Mouse (Mus musculus) small intestine, adult 2 months (tissue): ENCODE data around the gene Rpl29.

Experiments used
- CTCF ChIP-seq: fragments of 200-500 bp; IDR thresholded peaks from 2 replicates; pipeline ENCODE4 v1.5.1; 2012; ENCODE audit warnings: low read depth, mild to moderate bottlenecking, control low read depth, inconsistent platforms, low read length, moderate library complexity, mixed read lengths; ENCODE audit not compliant: insufficient replicate concordance, insufficient read length; ENCODE audit errors: extremely low read depth
- POLR2A ChIP-seq: fragments of 200-500 bp; IDR thresholded peaks from 2 replicates; pipeline ENCODE4 v1.6.1; 2012; ENCODE audit warnings: low read depth, mild to moderate bottlenecking, control low read depth, inconsistent platforms, low read length, moderate library complexity

DNA sequence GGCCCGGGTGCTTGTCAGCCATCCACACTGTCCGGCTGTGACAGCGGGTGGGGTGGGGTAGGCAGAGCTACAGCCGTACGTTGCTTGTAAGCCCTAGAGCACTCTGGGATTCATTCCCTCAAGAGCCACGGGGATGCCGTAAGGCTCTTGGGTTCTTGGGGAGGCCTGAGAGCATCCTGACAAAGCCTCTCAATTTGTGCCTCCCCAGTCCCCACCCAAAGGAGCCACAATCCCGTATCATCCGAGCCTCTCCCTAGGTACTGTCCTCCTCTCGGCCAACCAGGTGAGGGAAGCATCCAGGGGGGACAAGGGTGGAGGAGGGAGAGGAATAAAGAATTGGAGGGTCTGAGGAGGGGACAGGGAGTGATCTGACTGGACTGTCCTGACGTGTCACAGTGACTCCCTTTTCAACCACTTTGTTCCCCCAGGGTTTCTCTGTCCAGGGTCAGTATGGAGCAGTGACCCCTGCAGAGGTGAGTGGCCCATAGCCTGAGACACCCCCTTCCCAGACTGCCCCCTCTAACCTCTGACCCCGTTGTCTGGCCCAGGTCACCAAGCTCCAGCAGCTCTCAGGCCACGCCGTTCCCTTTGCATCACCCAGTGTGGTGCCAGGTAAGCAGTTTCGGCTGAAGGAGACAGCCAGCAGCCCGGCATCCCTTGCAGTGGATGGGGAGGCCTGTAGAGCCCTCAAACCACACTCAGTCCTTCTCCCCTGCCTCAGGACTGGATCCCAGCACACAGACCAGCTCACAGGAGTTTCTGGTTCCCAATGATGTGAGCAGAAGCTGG lies 32.6 kb downstream of the Rpl29 start:
- TF ChIP-seq CTCF (no peak), POLR2A (no peak)
